Mouse (Mus musculus) MEL (cell line): ENCODE measurements at regions not wholly inside any gene's neighbourhood (a gene's known extent, or its start where the extent isn't known, plus 50 kb on each side); places are given as distances from the start of the nearest gene placed in this dataset.

Source experiments
- DNase-seq: peaks from one replicate; pipeline ENCODE4 v3.0.0; 2011; ENCODE audit warnings: low read depth, low spot score
- H3K27ac ChIP-seq: 2 replicates; pipeline ENCODE4 v1.5.1; 2012; ENCODE audit warnings: low read depth, mild to moderate bottlenecking, control low read depth, low read length, moderate library complexity; ENCODE audit not compliant: control insufficient read depth
- H3K27me3 ChIP-seq, 2 experiments: fragments of 150-350 bp in 1 of 2; sonication (generic) in 1 of 2; 2 replicates each; pipeline ENCODE4 v1.6.1; 2012; ENCODE audit warnings: low read length in 2 of 2, mild to moderate bottlenecking in 2 of 2, improper control_type of control experiment in 1 of 2, moderate library complexity in 1 of 2; ENCODE audit not compliant: insufficient read depth in 2 of 2, control insufficient read depth in 1 of 2
- H3K36me3 ChIP-seq, 2 experiments: 2 replicates each; pipeline ENCODE4 v1.6.1; 2012 to 2014; ENCODE audit warnings: low read length in 2 of 2, improper control_type of control experiment in 1 of 2, inconsistent platforms in 1 of 2, mild to moderate bottlenecking in 1 of 2; ENCODE audit not compliant: insufficient read depth in 2 of 2, control insufficient read depth in 1 of 2
- H3K4me1 ChIP-seq, 2 experiments: fragments of 150-350 bp in 1 of 2; sonication (generic) in 1 of 2; 2 replicates each; pipeline ENCODE4 v1.6.1; 2012; ENCODE audit warnings: low read length in 2 of 2, improper control_type of control experiment in 1 of 2, mild to moderate bottlenecking in 1 of 2; ENCODE audit not compliant: insufficient read depth in 2 of 2, control insufficient read depth in 1 of 2
- H3K4me3 ChIP-seq, 2 experiments: fragments of 150-350 bp in 1 of 2; sonication (generic) in 1 of 2; 2 replicates each; pipeline ENCODE4 v1.5.1; 2012; ENCODE audit warnings: low read depth in 2 of 2, low read length in 2 of 2, mild to moderate bottlenecking in 2 of 2, moderate library complexity in 2 of 2, control low read depth in 1 of 2, improper control_type of control experiment in 1 of 2; ENCODE audit not compliant: control insufficient read depth in 1 of 2, insufficient read depth in 1 of 2
- H3K79me2 ChIP-seq: 2 replicates; pipeline ENCODE4 v1.6.1; 2012; ENCODE audit warnings: mild to moderate bottlenecking, low read length, moderate library complexity; ENCODE audit not compliant: control insufficient read depth, poor library complexity, insufficient read depth
- H3K9ac ChIP-seq: 2 replicates; pipeline ENCODE4 v1.6.1; 2012; ENCODE audit warnings: low read depth, mild to moderate bottlenecking, control low read depth, low read length, moderate library complexity; ENCODE audit not compliant: control insufficient read depth, poor library complexity, severe bottlenecking
- H3K9me3 ChIP-seq: fragments of 150-350 bp; sonication (generic); replicated peaks from 2 replicates; pipeline ENCODE4 v1.6.1; 2012; ENCODE audit warnings: mild to moderate bottlenecking, low read length, improper control_type of control experiment, moderate library complexity; ENCODE audit not compliant: insufficient read depth
- BHLHE40 ChIP-seq: IDR thresholded peaks from 2 replicates; pipeline ENCODE4 v1.6.1; 2012; ENCODE audit warnings: low read depth, mild to moderate bottlenecking, inconsistent platforms, low read length, improper control_type of control experiment, borderline replicate concordance
- CHD1 ChIP-seq: IDR thresholded peaks from 2 replicates; pipeline ENCODE4 v1.6.1; 2012; ENCODE audit warnings: low read depth, mild to moderate bottlenecking, inconsistent platforms, low read length, improper control_type of control experiment
- CHD2 ChIP-seq: IDR thresholded peaks from 2 replicates; pipeline ENCODE4 v1.6.1; 2011; ENCODE audit warnings: low read length, improper control_type of control experiment
- E2F4 ChIP-seq: IDR thresholded peaks from 2 replicates; pipeline ENCODE4 v1.6.1; 2011; ENCODE audit warnings: low read depth, low read length, improper control_type of control experiment, borderline replicate concordance
- ELF1 ChIP-seq: IDR thresholded peaks from 2 replicates; pipeline ENCODE4 v1.6.1; 2014; ENCODE audit warnings: low read depth, mild to moderate bottlenecking, inconsistent platforms, low read length, improper control_type of control experiment, moderate library complexity
- EP300 ChIP-seq, 2 experiments: IDR thresholded peaks; 2 replicates each; pipeline ENCODE4 v1.6.1; 2011; ENCODE audit warnings: improper control_type of control experiment in 2 of 2, low read length in 2 of 2, low read depth in 1 of 2, mild to moderate bottlenecking in 1 of 2
- ETS1 ChIP-seq: IDR thresholded peaks from 2 replicates; pipeline ENCODE4 v1.6.1; 2012; ENCODE audit warnings: low read depth, mild to moderate bottlenecking, inconsistent platforms, low read length, improper control_type of control experiment, moderate library complexity
- GABPA ChIP-seq: IDR thresholded peaks from 2 replicates; pipeline ENCODE4 v1.6.1; 2012; ENCODE audit warnings: low read depth, mild to moderate bottlenecking, inconsistent platforms, low read length, improper control_type of control experiment, moderate library complexity
- GATA1 ChIP-seq: IDR thresholded peaks from 2 replicates; pipeline ENCODE4 v1.6.1; 2011; ENCODE audit warnings: low read depth, low read length, improper control_type of control experiment
- MXI1 ChIP-seq: IDR thresholded peaks from 2 replicates; pipeline ENCODE4 v1.6.1; 2011; ENCODE audit warnings: mild to moderate bottlenecking, low read depth, low read length, improper control_type of control experiment
- POLR2A ChIP-seq, 2 experiments: IDR thresholded peaks; 2 replicates each; pipeline ENCODE4 v1.6.1; 2011 to 2012; ENCODE audit warnings: low read length in 2 of 2, mild to moderate bottlenecking in 2 of 2, control low read depth in 1 of 2, improper control_type of control experiment in 1 of 2, low read depth in 1 of 2, moderate library complexity in 1 of 2; ENCODE audit not compliant: control insufficient read depth in 1 of 2, insufficient read depth in 1 of 2, poor library complexity in 1 of 2
- POLR2AphosphoS2 ChIP-seq: IDR thresholded peaks from 2 replicates; pipeline ENCODE4 v1.6.1; 2011; ENCODE audit warnings: low read length, improper control_type of control experiment
- POLR2AphosphoS5 ChIP-seq: IDR thresholded peaks from 2 replicates; pipeline ENCODE4 v1.6.1; 2012; ENCODE audit warnings: low read depth, borderline replicate concordance, mild to moderate bottlenecking, inconsistent platforms, low read length, moderate library complexity, mixed read lengths
- RAD21 ChIP-seq: IDR thresholded peaks from 2 replicates; pipeline ENCODE4 v1.6.1; 2011; ENCODE audit warnings: mild to moderate bottlenecking, low read depth, low read length, improper control_type of control experiment
- RCOR1 ChIP-seq: IDR thresholded peaks from 2 replicates; pipeline ENCODE4 v1.6.1; 2012; ENCODE audit warnings: low read depth, mild to moderate bottlenecking, inconsistent platforms, low read length, improper control_type of control experiment
- TBP ChIP-seq: IDR thresholded peaks from 2 replicates; pipeline ENCODE4 v1.8.0; 2011; ENCODE audit warnings: low read depth, low read length, improper control_type of control experiment
- TCF12 ChIP-seq: IDR thresholded peaks from 2 replicates; pipeline ENCODE4 v1.6.1; 2014; ENCODE audit warnings: low read depth, mild to moderate bottlenecking, inconsistent platforms, low read length, improper control_type of control experiment, moderate library complexity
- USF2 ChIP-seq, 2 experiments: IDR thresholded peaks; 2 replicates each; pipeline ENCODE4 v1.6.1; 2011 to 2012; ENCODE audit warnings: improper control_type of control experiment in 2 of 2, low read length in 2 of 2, borderline replicate concordance in 1 of 2, inconsistent platforms in 1 of 2, low read depth in 1 of 2, mild to moderate bottlenecking in 1 of 2; ENCODE audit not compliant: insufficient read depth in 1 of 2
- ZKSCAN1 ChIP-seq: IDR thresholded peaks from 2 replicates; pipeline ENCODE4 v1.6.1; 2012; ENCODE audit warnings: low read depth, mild to moderate bottlenecking, inconsistent platforms, low read length, improper control_type of control experiment, moderate library complexity
- ZMIZ1 ChIP-seq: IDR thresholded peaks from 2 replicates; pipeline ENCODE4 v1.6.1; 2012; ENCODE audit warnings: low read depth, mild to moderate bottlenecking, inconsistent platforms, low read length, improper control_type of control experiment, moderate library complexity

GRCm38 (mm10) chr1:190067181-190067580 lies 103.3 kb downstream of the Prox1 start:
- Histone ChIP-seq H3K36me3 (no peaks in the 10 kb centered on the region), H3K9me3 (no peaks in the 10 kb centered on the region), H3K27ac (no peak overlapping the region), H3K9ac (no peak overlapping the region), H3K79me2 (no peaks in the 10 kb centered on the region), H3K4me1 (no peaks in the 10 kb centered on the region), H3K4me3 (no peak overlapping the region), H3K27me3 (no peaks in the 10 kb centered on the region)
- no peak for DNase-seq
- TF ChIP-seq TBP (no peak), ETS1 (no peak), GATA1 (no peak), MXI1 (no peak), EP300 (IDR thresholded peaks at IDR 0.05; ENCODE audit: low read depth in 1 of 2, low read length in 2 of 2) (no peak), POLR2AphosphoS5 (no peak), BHLHE40 (no peak), ELF1 (no peak), POLR2AphosphoS2 (no peak), POLR2A (IDR thresholded peaks at IDR 0.05; ENCODE audit: control insufficient read depth in 1 of 2, insufficient read depth in 1 of 2, low read depth in 1 of 2, low read length in 2 of 2, poor library complexity in 1 of 2) (no peak), RCOR1 (no peak), ZMIZ1 (no peak)

GRCm38 (mm10) chr1:190066426-190066825 lies 104.1 kb downstream of the Prox1 start:
- H3K79me2 ChIP-seq, result no peaks in the 10 kb centered on the region
- no peaks in the 10 kb centered on the region for H3K36me3 ChIP-seq
- H3K4me3 ChIP-seq, result no peak overlapping the region
- no peak overlapping the region for H3K27ac ChIP-seq
- H3K27me3 ChIP-seq, result no peaks in the 10 kb centered on the region
- DNase-seq, result no peak
- TF ChIP-seq ZKSCAN1 (no peak), POLR2AphosphoS5 (no peak), RAD21 (no peak), EP300 (IDR thresholded peaks at IDR 0.05; ENCODE audit: low read depth in 1 of 2, low read length in 2 of 2) (no peak), GABPA (no peak), POLR2A (IDR thresholded peaks at IDR 0.05; ENCODE audit: control insufficient read depth in 1 of 2, insufficient read depth in 1 of 2, low read depth in 1 of 2, low read length in 2 of 2, poor library complexity in 1 of 2) (no peak), E2F4 (no peak), USF2 (IDR thresholded peaks at IDR 0.05; ENCODE audit: borderline replicate concordance in 1 of 2, insufficient read depth in 1 of 2, low read depth in 1 of 2, low read length in 2 of 2) (no peak), TCF12 (no peak), CHD1 (no peak), CHD2 (no peak)
- no peaks in the 10 kb centered on the region for H3K9me3 ChIP-seq
- H3K4me1 ChIP-seq, result no peaks in the 10 kb centered on the region
- no peak overlapping the region for H3K9ac ChIP-seq
